Mouse (Mus musculus) testis, adult 2 months (tissue): ENCODE results near the gene Memo1.

Experiments used
- CTCF ChIP-seq: fragments of 200-500 bp; IDR thresholded peaks from 2 replicates; pipeline ENCODE4 v1.5.1; 2012; ENCODE audit warnings: low read depth, mild to moderate bottlenecking, inconsistent platforms, low read length, moderate library complexity; ENCODE audit not compliant: control insufficient read depth, insufficient read depth, insufficient replicate concordance
- POLR2A ChIP-seq: fragments of 200-500 bp; IDR thresholded peaks from 2 replicates; pipeline ENCODE4 v1.6.1; 2012; ENCODE audit warnings: low read depth, mild to moderate bottlenecking, inconsistent platforms, low read length, moderate library complexity; ENCODE audit not compliant: control insufficient read depth

GRCm38 (mm10) chr17:74270205-74270604, 25.1 kb downstream of the Memo1 start:
- no peak for TF ChIP-seq POLR2A
- no peak for TF ChIP-seq CTCF
